Mouse (Mus musculus) liver, postnatal 0 days (tissue): ENCODE measurements around the gene Ntn4. TPM values are rescaled to one million over a fixed set of nuclear protein-coding genes. Genes with fewer than 3 reads are reported as not detected.

Source experiments
- ATAC-seq: fragments of 200-750 bp; cut with Nextera tagmentation; 2 replicates; pipeline ENCODE4 v1.8.0; 2017; ENCODE audit warnings: mild to moderate bottlenecking, moderate library complexity
- DNase-seq: peaks from one replicate; pipeline ENCODE4 v3.0.0-alpha.2; 2016
- H3K27ac ChIP-seq: fragments of 300-500 bp; sonication (generic); 2 replicates; pipeline ENCODE4 v1.5.1; 2014; ENCODE audit warnings: antibody characterized with exemption, moderate library complexity, mild to moderate bottlenecking, low read depth
- H3K27me3 ChIP-seq: fragments of 300-500 bp; sonication (generic); 2 replicates; pipeline ENCODE4 v1.6.1; 2014; ENCODE audit warnings: low read length, control low read depth, mixed read lengths; ENCODE audit not compliant: insufficient read depth
- H3K36me3 ChIP-seq: fragments of 300-500 bp; sonication (generic); replicated peaks from 2 replicates; pipeline ENCODE4 v1.6.1; 2014; ENCODE audit warnings: mild to moderate bottlenecking, control low read depth, low read length, moderate library complexity, mixed read lengths; ENCODE audit not compliant: insufficient read depth
- H3K4me1 ChIP-seq: fragments of 300-500 bp; sonication (generic); 2 replicates; pipeline ENCODE4 v1.6.1; 2014; ENCODE audit warnings: antibody characterized with exemption, mild to moderate bottlenecking, control low read depth; ENCODE audit not compliant: insufficient read depth
- H3K4me2 ChIP-seq: fragments of 300-500 bp; sonication (generic); 2 replicates; pipeline ENCODE4 v1.6.1; 2014; ENCODE audit warnings: low read depth, mild to moderate bottlenecking, low read length, moderate library complexity, mixed read lengths
- H3K4me3 ChIP-seq: fragments of 300-500 bp; sonication (generic); 2 replicates; pipeline ENCODE4 v1.5.1; 2014; ENCODE audit warnings: low read depth, low read length
- H3K9ac ChIP-seq: fragments of 300-500 bp; sonication (generic); replicated peaks from 2 replicates; pipeline ENCODE4 v1.6.1; 2014; ENCODE audit warnings: mild to moderate bottlenecking, moderate library complexity
- H3K9me3 ChIP-seq: fragments of 300-500 bp; sonication (generic); 2 replicates; pipeline ENCODE4 v1.6.1; 2016; ENCODE audit warnings: mild to moderate bottlenecking, control low read depth, low read length, mixed read lengths
- CTCF ChIP-seq: sonication (generic); IDR thresholded peaks from 2 replicates; pipeline ENCODE4 v1.5.1; 2016; ENCODE audit warnings: antibody characterized with exemption, low read depth
- EP300 ChIP-seq: IDR thresholded peaks from 2 replicates; pipeline ENCODE4 v1.6.1; 2016; ENCODE audit warnings: antibody characterized with exemption, low read depth, mild to moderate bottlenecking
- WGBS: fragments of 180-500 bp; shearing (Covaris S2); extraction: QIAGEN DNeasy Blood & Tissue Kit; methylation state at CpG from one replicate; pipeline ENCODE4 v1.1.7; 2014; ENCODE audit not compliant: insufficient replicate concordance; 5-methylcytosine and 5-hydroxymethylcytosine counted together
- polyA plus RNA-seq: library from polyadenylated mRNA; unstranded; fragments of >200 nt; fragmentation: Nextera tagmentation; extraction: Ambion mirVana; gene quantifications from 2 replicates; pipeline ENCODE4 v1.2.1, GENCODE M21; 2015

Gene Ntn4
- polyA plus RNA-seq, 1 experiment from 2014 or later, result 0.74 TPM

DNA sequence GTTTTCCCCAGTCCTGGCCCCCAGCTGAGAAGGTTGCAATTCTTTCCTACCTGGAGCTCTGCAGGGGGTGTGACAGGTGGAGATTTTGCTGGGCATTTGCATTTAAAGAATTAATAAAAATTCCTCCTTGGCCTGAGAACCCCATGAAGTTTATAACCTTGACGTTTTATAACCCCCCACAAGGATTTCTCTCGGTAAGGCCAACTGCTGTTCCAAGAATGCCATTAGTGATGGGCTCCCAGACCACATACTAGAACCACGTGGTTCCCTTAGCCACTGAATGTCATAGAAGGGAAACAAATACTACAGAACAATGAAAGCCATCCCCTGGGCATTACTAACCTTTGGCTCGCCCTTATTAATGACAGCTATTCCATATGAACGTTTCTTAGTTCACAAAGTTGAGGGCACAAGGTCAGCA is 136.3 kb downstream of the Ntn4 start:
- H3K4me1 ChIP-seq, result no peaks in the 10 kb centered on the region
- H3K9ac ChIP-seq, result no peak overlapping the region

DNA sequence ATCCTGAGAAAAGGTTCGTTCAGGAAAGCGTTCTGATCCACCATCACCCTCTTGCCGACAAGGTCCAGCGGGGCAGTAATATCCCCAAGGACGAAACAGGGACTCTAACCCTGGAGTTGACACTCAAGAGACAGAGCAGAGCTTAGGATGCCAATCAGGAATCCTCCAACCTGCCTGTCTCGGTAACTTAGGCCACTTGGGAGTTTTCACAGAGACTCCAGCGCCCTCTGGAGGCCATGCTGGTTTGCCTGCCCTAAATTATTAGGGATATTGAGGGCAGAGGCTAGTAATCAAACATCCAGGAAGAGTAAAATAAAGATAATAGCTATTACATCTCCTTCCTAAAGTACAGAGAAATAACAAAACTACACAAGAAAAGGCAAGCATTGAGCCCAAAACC is 136.9 kb downstream of the Ntn4 start:
- WGBS, result 40% methylated on average over 7 of the region's 7 CpGs
- TF ChIP-seq EP300, result no peak
- peak; percentile 82 for TF ChIP-seq CTCF
- Histone ChIP-seq H3K36me3 (no peaks in the 10 kb centered on the region), H3K4me3 (no peak overlapping the region), H3K4me1 (no peaks in the 10 kb centered on the region), H3K27ac (no peak overlapping the region), H3K9me3 (no peaks in the 10 kb centered on the region), H3K27me3 (no peaks in the 10 kb centered on the region), H3K4me2 (no peak overlapping the region), H3K9ac (no peak overlapping the region)
- ATAC-seq, result no peak
- DNase-seq, result peak; percentile 75

More for the DNA sequence above, 136.3 kb downstream of the Ntn4 start:
- Histone ChIP-seq H3K36me3 (no peaks in the 10 kb centered on the region), H3K4me2 (no peak overlapping the region), H3K27ac (no peak overlapping the region), H3K9me3 (no peaks in the 10 kb centered on the region), H3K4me3 (no peak overlapping the region), H3K27me3 (no peaks in the 10 kb centered on the region)
- WGBS, result 40% methylated on average over 5 of the region's 5 CpGs
- DNase-seq (no peak), ATAC-seq (no peak)
- TF ChIP-seq CTCF (no peak), EP300 (no peak)

DNA sequence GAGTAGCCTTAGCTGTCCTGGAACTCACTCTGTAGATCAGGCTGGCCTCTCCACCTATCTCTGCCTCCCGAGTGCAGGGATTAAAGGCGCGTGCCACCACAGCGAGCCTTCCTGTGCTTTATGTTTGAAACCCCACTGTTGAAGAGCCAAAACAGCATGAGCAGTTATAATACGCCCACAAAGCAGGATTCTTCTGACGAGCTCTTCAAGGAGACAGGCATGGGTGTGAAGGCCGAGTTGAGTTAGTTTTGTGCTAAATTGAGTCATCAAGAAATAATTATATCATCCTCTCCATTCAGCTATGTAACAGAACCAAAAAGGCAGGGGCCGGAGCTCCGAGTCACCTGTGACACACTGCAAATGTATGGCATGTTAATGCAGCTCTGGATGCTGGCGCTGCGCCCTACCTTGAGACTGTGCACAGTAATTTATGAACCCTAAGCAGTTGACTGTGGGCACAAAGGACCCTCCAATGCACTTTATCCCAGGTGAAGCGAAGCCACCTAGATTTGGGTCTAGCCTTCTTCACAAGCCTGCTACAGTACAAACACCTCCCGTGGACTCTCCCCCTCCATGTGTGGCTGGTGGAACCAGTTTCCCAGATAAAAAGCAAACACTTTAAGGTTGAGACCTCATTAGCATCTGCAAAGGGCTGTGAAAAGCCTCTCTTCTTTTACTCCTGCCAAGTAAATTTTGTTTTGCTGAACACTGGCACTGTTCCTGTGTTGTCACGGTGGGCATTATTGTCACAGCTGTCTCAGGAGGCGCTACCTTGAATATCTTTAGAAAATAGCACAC is 142.9 kb downstream of the Ntn4 start:
- no peak for ATAC-seq
- no peaks in the 10 kb centered on the region for H3K36me3 ChIP-seq
- 79% methylated on average over 15 of the region's 15 CpGs for WGBS

More for the DNA sequence above, 142.9 kb downstream of the Ntn4 start:
- no peak overlapping the region for H3K27ac ChIP-seq
- no peak overlapping the region for H3K4me3 ChIP-seq
- H3K4me2 ChIP-seq, result no peak overlapping the region
- TF ChIP-seq CTCF, result no peak
- no peak for TF ChIP-seq EP300
- H3K9ac ChIP-seq, result no peak overlapping the region
- H3K9me3 ChIP-seq, result no peaks in the 10 kb centered on the region
- no peaks in the 10 kb centered on the region for H3K27me3 ChIP-seq
- no peaks in the 10 kb centered on the region for H3K4me1 ChIP-seq
- DNase-seq, result no peak

Other genes with a start within 250 kb of the Ntn4 start
- 63.7 and 68.4 TPM in 2 replicates for gene Lta4h, start 187.3 kb upstream of the Ntn4 start, polyA plus RNA-seq
- 30.0 and 44.0 TPM in 2 replicates for gene Hal, start 151.9 kb upstream of the Ntn4 start, polyA plus RNA-seq
- gene Amdhd1, start 100.6 kb upstream of the Ntn4 start, polyA plus RNA-seq, result 80.3 and 91.6 TPM in 2 replicates
- gene Ccdc38, start 100.0 kb upstream of the Ntn4 start, polyA plus RNA-seq, result 0.32 and 0.36 TPM in 2 replicates
- gene Snrpf, start 51.0 kb upstream of the Ntn4 start, polyA plus RNA-seq, result 45.4 and 53.0 TPM in 2 replicates
- 0.22 and 0.23 TPM in 2 replicates for gene Usp44, start 190.9 kb downstream of the Ntn4 start, polyA plus RNA-seq